Mouse (Mus musculus) E14TG2a.4 (cell line): ENCODE measurements around the gene Plcd3.

Source experiments
- H3K27me3 ChIP-seq: 2 replicates; pipeline ENCODE4 v1.6.1; 2014; ENCODE audit warnings: low read length, control low read depth; ENCODE audit not compliant: insufficient read depth
- H3K36me3 ChIP-seq: 2 replicates; pipeline ENCODE4 v1.6.1; 2014; ENCODE audit warnings: low read length, control low read depth; ENCODE audit not compliant: insufficient read depth
- H3K4me1 ChIP-seq: replicated peaks from 2 replicates; pipeline ENCODE4 v1.6.1; 2014; ENCODE audit warnings: low read depth, low read length, control low read depth
- H3K4me3 ChIP-seq: replicated peaks from 2 replicates; pipeline ENCODE4 v1.5.1; 2014; ENCODE audit warnings: mild to moderate bottlenecking, low read length
- H3K9me3 ChIP-seq: 2 replicates; pipeline ENCODE4 v1.6.1; 2014; ENCODE audit warnings: low read length, control low read depth
- CTCF ChIP-seq: conservative IDR thresholded peaks from 2 replicates; pipeline ENCODE4 v1.5.1; 2014; ENCODE audit warnings: low read length
- NANOG ChIP-seq: IDR thresholded peaks from 2 replicates; pipeline ENCODE4 v1.6.1; 2014; ENCODE audit warnings: borderline replicate concordance, low read length, mixed read lengths
- POU5F1 ChIP-seq: IDR thresholded peaks from 2 replicates; pipeline ENCODE4 v1.6.1; 2014; ENCODE audit warnings: low read length, borderline replicate concordance

Plcd3 gene

GRCm38 (mm10) chr11:103141101-103141943, 39.9 kb upstream of the Plcd3 start:
- peaks cover 72% of the 10 kb centered on the region for H3K4me1 ChIP-seq
- H3K4me3 ChIP-seq, result peak overlapping the region; percentile 15; the same call in 1 of the 2 replicates
- no peaks in the 10 kb centered on the region for H3K27me3 ChIP-seq
- no peak for TF ChIP-seq POU5F1
- no peak for TF ChIP-seq NANOG
- no peak for TF ChIP-seq CTCF
- H3K36me3 ChIP-seq, result peaks cover 11% of the 10 kb centered on the region
- no peaks in the 10 kb centered on the region; the same call in 1 of the 2 replicates for H3K9me3 ChIP-seq

GRCm38 (mm10) chr11:103140763-103141100, 39.3 kb upstream of the Plcd3 start:
- no peaks in the 10 kb centered on the region; the same call in 1 of the 2 replicates for H3K9me3 ChIP-seq
- H3K4me1 ChIP-seq, result peaks cover 72% of the 10 kb centered on the region
- TF ChIP-seq CTCF, result no peak
- TF ChIP-seq NANOG, result no peak
- TF ChIP-seq POU5F1, result no peak
- H3K36me3 ChIP-seq, result peaks cover 17% of the 10 kb centered on the region
- no peaks in the 10 kb centered on the region for H3K27me3 ChIP-seq
- H3K4me3 ChIP-seq, result peak overlapping the region; percentile 15

- Histone ChIP-seq H3K27me3 (no peaks in the 10 kb centered on the region), H3K9me3 (no peaks in the 10 kb centered on the region; the same call in 1 of the 2 replicates), H3K36me3 (peaks cover 22% of the 10 kb centered on the region), H3K4me1 (peaks cover 70% of the 10 kb centered on the region), H3K4me3 (peak overlapping the region; percentile 15)
- TF ChIP-seq NANOG (no peak), CTCF (no peak), POU5F1 (no peak)
Observed at GRCm38 (mm10) chr11:103139951-103140762, 38.7 kb upstream of the Plcd3 start.

GRCm38 (mm10) chr11:103136039-103136577, 34.6 kb upstream of the Plcd3 start:
- Histone ChIP-seq H3K9me3 (no peaks in the 10 kb centered on the region), H3K4me1 (peaks cover 71% of the 10 kb centered on the region), H3K27me3 (no peaks in the 10 kb centered on the region), H3K4me3 (no peak overlapping the region), H3K36me3 (peaks cover 22% of the 10 kb centered on the region)
- TF ChIP-seq POU5F1, result no peak
- no peak for TF ChIP-seq NANOG
- no peak for TF ChIP-seq CTCF

- Histone ChIP-seq H3K4me1 (peaks cover 71% of the 10 kb centered on the region), H3K36me3 (peaks cover 29% of the 10 kb centered on the region), H3K27me3 (no peaks in the 10 kb centered on the region), H3K4me3 (peak overlapping the region; percentile 97; the same call in 1 of the 2 replicates), H3K9me3 (no peaks in the 10 kb centered on the region)
- TF ChIP-seq POU5F1, result no peak
Observed at GRCm38 (mm10) chr11:103134221-103134620, 32.8 kb upstream of the Plcd3 start.

- H3K4me1 ChIP-seq, result peaks cover 70% of the 10 kb centered on the region
- TF ChIP-seq NANOG (no peak), CTCF (no peak), POU5F1 (no peak)
- peaks cover 33% of the 10 kb centered on the region for H3K36me3 ChIP-seq
- no peaks in the 10 kb centered on the region for H3K27me3 ChIP-seq
- no peaks in the 10 kb centered on the region for H3K9me3 ChIP-seq
- H3K4me3 ChIP-seq, result peak overlapping the region; percentile 97
Observed at GRCm38 (mm10) chr11:103133456-103134185, 32.2 kb upstream of the Plcd3 start.

- H3K36me3 ChIP-seq, result peaks cover 37% of the 10 kb centered on the region
- peaks cover 62% of the 10 kb centered on the region for H3K4me1 ChIP-seq
- TF ChIP-seq NANOG, result no peak
- TF ChIP-seq CTCF, result no peak
- TF ChIP-seq POU5F1, result no peak
- peak overlapping the region; percentile 97 for H3K4me3 ChIP-seq
- no peaks in the 10 kb centered on the region for H3K27me3 ChIP-seq
- H3K9me3 ChIP-seq, result no peaks in the 10 kb centered on the region
Observed at GRCm38 (mm10) chr11:103132576-103133455, 31.4 kb upstream of the Plcd3 start.
